Mouse (Mus musculus) layer of hippocampus, adult 9-10 months (tissue): Measurements from ENCODE around the gene Spesp1.
A peak's percentile ranks its signal among the peaks of the same experiment; 100 is the strongest.

Source experiments
- DNase-seq: peaks from one replicate; pipeline ENCODE4 v3.0.0; 2022; ENCODE audit warnings: low spot score

Spesp1 gene

GRCm38 (mm10) chr9:62281991-62282390 is at the start of gene Spesp1:
TSS of gene Spesp1 (minus strand) at chr9:62282208.
- DNase-seq, result no peak

- DNase-seq, result no peak
Observed at GRCm38 (mm10) chr9:62325965-62326364, 44.0 kb upstream of the Spesp1 start.

DNA sequence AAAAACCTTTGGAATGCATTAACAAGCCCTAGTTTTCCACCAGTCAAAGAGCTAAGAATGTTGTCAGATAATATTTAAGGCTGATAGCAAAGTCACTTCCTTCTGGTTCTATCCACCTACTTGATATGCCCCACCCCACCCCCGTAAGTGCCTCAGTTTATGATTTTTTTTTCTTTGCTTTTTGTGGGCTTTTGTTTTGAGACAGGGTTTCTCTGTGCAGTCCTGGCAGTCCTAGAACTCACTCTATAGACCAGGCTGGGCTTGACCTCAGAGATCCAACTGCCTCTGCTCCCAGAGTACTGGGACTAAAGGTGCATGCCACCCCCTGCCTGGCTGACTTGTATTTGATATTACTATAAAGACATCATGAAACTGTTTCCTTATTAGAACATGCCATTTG is 41.8 kb upstream of the Spesp1 start:
- DNase-seq, result no peak

- DNase-seq, result no peak
Observed at GRCm38 (mm10) chr9:62318729-62319128, 36.7 kb upstream of the Spesp1 start.

GRCm38 (mm10) chr9:62315556-62315955 is 33.5 kb upstream of the Spesp1 start:
- DNase-seq, result peak; percentile 22

DNA sequence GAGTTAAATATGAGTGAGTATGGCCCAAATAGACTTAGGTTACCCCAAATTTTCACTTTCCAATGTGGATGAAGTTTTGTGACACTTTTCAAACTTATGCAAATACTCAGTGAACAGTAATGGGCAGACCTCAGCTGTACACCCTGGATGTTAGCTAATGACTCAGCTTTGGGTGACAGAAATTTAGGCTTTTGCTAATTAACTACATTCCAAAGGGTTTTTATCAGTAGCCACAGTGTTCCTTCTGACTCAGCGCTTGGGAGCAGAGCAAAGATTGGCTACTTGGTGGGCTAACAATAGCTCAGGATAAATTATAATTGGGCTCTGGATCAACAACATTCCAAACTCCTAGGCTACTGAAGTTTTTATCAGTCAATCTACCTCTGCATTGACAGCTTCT is 14.9 kb upstream of the Spesp1 start:
- DNase-seq, result no peak

DNA sequence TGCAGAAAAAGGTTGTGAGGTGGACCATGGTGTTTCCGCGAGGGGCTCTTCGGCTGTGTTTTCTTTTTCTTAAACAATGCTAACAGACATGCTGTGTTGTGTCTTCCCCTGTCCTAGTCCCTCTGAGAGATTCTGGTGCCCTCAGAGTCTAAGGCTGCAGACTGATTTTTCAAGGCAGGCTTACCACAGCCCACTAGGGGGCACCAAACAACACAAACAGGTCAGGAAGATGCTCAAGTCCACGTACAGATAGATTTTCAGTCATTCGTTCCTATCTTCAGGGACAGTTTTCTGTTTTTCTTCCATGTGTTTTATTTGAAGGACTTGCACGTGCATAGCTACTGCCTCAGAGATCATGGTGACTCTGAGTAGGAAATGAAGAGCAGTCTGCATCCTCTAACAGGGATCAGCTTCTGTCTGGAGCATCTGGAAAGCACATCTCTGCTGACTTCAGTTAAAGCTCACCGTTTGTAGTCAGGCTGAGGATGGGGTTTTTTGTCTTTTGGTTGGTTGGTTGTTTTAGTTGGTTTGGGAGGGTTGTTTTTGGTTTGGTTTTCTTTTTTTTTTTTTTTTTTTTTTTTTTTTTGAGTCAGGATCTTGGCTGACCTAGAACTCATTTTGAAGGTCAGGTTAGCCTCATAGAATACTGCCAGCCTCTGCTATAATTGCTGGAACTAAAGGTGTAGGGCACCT is 13.1 kb upstream of the Spesp1 start:
- DNase-seq, result peak; percentile 90

GRCm38 (mm10) chr9:62287633-62288025 is 5.6 kb upstream of the Spesp1 start:
- no peak for DNase-seq

DNA sequence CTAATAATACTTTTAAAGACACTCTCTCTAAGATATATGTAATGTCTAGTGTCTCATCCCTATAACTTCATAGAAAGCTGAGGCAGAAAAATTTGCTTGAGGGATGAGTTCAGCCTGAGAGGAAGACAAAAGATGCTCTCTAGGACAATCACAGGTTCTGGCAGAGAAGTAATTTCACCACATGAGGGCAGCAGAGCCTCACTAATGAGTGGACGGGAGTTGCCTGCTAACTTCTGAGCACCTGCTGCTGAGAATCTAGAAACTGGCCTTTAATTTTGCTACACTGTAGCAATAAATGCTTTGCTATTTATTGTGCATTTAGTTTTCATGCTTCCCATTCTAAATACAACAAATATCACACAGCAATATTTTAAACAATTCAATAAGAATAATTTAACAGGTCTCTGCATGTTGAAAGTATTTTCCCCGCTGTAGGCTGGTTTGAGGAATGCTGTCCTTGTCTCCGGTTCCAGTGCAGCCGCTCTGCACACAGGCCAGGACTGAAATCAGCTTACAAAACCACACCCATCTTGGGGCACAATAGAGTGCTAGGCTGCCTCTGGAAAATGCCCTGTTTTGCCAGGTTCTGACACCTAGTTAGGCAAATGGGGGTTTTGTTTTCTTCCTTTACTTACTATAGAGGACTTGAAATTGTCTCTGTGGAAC is 5.1 kb upstream of the Spesp1 start:
- DNase-seq, result peak; percentile 52

DNA sequence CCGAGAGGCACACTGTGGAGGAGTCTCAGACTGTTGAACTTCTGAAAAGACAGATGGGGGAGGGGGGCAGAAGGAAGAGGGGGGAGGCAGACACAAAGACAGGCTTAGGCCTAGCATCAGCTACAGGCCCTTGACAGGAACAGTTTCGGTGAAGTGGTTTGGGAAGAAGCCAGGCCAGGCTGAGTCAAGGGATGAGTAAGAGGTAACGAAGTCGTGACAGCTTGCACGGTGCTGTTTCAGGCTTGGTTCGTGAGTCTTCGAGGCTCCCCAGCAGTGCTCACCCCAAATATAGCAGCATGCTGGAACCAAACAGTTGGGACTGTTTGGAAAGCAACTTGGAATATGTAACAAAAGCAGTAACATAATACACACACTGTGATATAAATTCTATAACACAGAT is 2.3 kb upstream of the Spesp1 start:
- DNase-seq, result peak; percentile 13

GRCm38 (mm10) chr9:62276899-62277298 is 5.1 kb downstream of the Spesp1 start:
- no peak for DNase-seq

DNA sequence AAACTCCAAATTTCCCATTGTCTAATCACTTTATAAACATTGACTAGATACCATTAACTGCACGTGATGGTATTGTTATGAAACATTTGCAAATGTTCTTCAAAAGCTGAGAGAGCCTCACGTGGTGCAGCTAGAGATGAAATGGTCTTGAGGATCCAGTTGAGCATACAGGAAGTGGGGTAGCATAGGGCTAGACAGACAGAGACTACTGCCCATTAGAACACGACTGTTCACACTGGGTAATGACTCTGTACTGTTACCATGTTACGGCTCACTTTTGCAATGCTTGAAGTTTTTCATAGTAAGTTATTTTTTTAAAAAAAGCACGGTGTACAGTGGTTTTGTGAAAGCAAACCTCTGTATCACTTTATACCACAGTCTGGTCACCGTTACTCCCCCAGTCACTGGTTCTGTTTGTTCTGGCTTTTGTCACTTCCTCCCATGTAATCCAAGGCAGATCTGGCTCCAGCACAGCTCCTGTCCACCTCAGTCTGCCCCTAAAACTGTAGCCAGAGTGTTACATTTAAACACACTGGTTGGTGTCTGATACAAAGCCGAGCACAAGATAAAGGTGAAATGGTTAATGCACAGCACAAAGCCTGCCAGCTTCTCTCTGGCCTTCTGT is 11.1 kb downstream of the Spesp1 start:
- no peak for DNase-seq

DNA sequence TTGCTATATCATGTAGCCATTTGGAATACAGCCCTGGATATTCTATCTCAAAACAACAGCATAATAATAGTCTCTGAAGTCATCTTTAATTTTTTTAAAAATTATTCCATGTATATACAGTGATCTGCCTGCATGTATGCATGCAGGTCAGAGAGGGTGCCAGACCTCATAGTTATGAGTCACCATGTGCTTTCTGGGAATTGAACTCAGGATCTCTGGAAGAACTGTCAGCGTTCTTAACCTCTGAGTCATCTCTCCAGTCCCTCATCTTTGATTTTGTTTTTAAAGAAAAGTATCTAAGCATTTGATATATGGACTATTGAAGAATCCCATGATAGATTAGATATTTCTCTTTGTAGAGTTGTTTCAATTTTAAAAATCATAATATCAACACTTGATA is 12.8 kb downstream of the Spesp1 start:
- no peak for DNase-seq

GRCm38 (mm10) chr9:62265278-62265677 is 16.7 kb downstream of the Spesp1 start:
- DNase-seq, result no peak

- DNase-seq, result no peak
Observed at GRCm38 (mm10) chr9:62263652-62264051, 18.4 kb downstream of the Spesp1 start.

- no peak for DNase-seq
Observed at GRCm38 (mm10) chr9:62261406-62261805, 20.6 kb downstream of the Spesp1 start.

DNA sequence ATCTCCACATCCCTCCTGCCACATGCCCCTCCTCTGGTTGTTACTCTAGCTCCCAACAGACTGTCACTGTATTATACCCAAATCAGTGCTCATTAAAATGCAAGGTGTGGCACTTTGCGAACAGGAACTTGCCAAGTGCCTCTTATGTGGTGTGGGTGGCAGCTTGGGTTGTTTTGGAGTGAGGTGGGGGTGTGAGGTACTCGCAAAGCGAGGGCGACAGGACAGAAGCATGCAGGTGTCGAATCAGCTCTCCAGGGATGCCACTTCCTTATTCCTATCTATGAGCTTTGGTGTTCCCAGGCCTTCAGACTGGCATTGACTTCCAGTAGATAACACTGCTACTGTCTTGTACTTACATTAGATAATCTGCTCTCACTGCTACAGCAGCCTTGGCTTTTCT is 21.0 kb downstream of the Spesp1 start:
- DNase-seq, result no peak

DNA sequence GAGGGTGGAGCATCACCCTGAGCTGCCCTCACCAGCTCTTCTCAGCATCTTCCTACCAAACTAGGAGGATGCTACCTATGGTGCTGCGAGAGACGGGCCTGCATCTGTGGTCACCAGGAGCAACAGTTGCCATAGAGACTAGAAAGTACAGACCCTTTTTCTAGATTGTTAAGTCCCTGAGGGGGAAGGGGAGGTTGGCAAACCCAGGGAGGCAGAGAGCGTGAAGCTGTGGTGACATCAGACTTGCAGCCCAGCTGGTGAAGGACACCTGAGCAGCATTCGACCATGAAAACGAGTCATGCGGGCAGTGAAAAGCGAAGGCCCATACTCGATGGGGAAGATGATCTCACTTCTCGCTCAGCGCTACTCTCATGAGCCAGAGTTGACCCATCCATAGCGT is 24.0 kb downstream of the Spesp1 start:
- DNase-seq, result no peak

DNA sequence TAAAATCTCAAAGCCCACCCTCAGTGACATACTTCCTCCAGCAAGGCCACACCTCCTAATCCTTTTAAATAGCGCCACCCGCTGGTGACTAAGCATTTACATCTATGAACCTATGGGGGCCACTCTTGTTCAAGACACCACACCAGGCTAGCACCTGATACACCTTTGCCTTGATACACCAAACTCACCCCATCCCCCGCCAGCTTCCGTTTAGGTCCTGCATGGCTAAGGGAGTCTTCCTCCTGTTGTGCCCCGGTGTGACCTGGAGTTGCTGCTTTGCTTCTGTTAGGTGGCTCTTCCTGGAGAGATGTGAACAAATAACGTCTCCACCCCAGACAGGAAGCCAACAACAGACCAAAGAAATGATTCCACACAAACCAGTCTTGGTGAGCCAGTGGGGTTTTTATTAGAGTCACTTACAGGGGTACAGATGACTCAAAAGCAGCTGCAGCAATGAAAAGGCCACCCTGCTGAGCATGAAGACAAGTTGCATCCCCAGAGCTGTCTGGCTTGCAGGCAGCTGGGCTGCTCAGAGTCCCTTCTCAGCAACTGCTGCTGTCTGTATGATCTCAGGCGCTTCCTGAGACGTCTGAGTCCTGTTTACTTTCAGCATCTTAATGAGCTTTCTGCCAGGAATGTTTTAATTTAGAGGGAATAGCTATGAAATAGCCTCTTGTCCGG is 26.0 kb downstream of the Spesp1 start:
- DNase-seq, result no peak

DNA sequence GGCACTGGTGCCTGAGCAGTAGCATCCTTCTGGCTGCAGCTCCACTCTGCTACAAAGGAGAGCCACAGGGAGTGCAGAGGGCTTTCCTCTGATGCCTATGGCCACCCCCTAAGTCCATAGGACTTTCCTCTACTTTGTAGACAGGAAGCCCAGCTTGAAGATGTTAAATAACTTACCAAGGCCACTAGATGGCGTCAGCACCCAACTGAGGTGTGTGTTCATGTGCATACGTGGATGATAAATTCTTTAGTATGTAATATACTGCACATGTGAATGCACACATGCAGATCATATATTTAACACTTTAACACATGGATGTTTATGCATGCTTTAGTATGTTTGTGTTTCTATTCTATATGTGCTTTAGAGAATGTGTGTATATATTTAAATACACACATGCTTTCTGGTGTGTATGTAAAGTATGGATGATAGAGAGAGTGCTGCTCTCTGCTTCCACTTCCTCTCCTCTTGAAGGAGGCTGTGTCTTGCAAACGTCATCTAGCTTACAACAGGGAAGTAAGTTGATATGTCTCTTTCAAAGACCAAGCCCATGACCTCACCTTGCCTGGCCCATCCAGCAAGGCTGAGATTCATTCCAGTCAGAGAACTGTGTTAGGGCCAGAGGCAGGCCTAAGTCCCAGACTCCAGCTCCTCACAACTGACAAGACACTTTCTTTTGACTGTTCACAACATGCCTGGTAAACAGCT is 28.1 kb downstream of the Spesp1 start:
- DNase-seq, result no peak

DNA sequence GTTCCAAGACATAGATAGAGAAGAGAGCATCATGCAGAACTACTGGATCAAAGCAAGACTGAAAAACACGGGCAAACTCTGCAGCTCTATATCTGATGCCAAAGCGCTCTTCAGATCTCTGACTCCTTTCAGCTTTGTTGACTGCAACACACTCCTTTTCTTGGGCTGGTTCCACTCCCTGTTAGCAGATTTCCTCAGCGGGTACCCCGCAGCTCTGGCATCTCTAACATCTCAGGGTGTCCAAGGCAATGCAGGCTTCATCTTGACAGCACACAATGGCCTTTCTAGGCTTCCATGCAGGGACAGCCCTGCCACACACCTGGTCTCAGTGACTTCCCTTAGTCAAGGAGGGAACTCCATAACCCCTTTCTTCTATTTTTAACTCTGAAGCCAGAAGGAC is 31.7 kb downstream of the Spesp1 start:
- DNase-seq, result no peak

DNA sequence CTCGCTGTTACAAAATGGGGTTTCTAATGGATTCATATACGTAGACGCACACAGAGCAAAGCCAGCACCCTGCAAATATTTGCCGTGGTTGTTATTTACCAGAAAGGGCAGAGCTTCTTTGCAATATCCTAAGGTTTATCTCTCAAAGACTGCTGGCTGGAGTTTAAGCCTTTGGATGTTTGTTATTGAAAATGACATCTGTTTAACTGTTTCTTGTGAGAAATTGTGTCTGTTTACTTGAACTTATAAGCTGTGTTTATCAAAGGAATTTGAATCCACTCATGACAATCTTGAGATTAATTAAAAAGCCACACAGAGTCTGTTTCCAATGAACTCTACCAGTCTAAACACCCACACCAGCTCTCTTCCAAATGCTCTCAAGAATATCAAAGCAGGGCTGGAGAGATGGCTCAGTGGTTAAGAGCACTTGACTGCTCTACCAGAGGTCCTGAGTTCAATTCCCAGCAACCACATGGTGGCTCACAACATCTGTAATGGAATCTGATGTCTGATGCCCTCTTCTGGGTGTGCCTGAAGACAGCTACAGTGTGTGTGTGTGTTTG is 35.5 kb downstream of the Spesp1 start:
- DNase-seq, result no peak
